Mouse (Mus musculus): ENCODE results near the gene Wwc2.

The Wwc2 gene

GRCm38 (mm10) chr8:47777415-47777814 lies 213.3 kb downstream of the Wwc2 start:
- no peak for DNase-seq
